Mouse (Mus musculus) erythroblast, embryonic 14.5 days (primary cell): ENCODE measurements around the gene Rad54l2.

Experiments used
- GATA1 ChIP-seq: IDR thresholded peaks from 2 replicates; pipeline ENCODE4 v1.6.1; 2012; ENCODE audit warnings: low read length, inconsistent platforms, mixed read lengths
- TAL1 ChIP-seq: IDR thresholded peaks from 3 replicates; pipeline ENCODE4 v1.6.1; 2012; ENCODE audit warnings: low read length, inconsistent platforms, mixed read lengths

DNA sequence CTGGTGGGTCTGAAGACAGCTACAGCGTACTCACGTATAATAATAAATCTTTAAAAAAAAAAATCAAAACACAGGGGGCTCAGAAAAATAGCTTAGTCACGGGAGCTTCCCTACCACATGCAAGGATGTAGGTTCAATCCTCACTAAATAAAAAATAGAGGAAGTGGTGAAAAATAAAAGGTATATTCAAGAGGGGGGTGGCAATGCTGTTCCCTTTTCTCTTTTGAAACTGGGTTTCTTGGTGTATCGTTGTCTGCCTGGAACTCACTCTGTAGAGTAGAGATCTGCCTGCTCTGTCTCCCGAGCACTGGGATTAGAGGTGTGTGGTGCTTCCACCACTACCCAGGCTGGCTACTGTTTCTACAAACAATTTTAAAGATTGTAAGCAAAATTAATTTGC lies 19.2 kb downstream of the Rad54l2 start:
- TF ChIP-seq TAL1 (no peak), GATA1 (no peak)
